Mouse (Mus musculus): ENCODE measurements around the gene Zmat5.

Zmat5 gene

DNA sequence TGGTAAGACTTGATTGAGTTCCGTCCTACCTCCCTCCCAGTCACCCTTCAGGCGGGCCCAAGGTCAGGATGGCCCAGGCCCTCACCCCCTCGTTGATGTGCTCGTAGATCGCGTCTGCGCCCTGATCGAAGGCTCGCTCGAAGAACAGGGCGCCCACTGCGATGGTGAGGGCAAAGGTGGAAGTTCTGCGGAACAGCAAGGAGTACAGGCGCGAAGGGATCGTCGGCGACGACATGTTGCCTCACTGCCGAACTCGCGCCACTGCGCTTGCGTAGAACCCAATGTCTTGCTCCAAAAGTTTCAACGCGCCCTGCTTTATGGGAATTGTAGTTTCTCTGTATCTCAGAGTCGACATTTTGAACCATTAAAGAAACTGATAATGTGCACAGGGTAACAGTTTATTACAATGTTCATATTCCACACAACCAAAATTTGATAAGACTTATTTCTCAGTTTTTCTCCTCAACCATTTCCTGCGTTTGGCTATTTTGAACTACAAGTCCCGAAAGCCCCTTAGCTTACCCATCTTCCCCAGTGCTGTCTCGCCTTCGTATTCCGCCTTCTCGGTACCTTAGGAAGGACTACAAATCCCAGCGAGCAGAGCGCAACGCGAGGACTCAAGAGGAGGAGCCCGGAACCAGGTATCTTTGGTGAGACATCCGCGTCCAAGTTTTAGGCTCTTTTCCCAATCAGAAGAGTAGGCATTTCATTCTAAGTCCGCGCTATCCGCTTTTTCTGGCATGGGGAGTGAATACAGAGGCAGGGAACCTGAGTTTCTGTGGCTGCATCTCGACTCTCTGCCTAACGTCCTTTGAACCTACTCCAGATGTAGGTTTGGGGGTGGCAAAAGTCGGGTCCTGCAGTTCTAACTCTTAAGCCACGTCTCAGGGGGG is at the start of gene Zmat5, which contains the start of gene Uqcr10:
Gene Zmat5, plus strand, starts transcription at position 607 of the 893 bp plus-strand sequence.
Gene Uqcr10, minus strand, starts transcription at position 271 of the 893 bp plus-strand sequence.
- DNase-seq (ENCODE audit: low spot score): peak; percentile 61

DNA sequence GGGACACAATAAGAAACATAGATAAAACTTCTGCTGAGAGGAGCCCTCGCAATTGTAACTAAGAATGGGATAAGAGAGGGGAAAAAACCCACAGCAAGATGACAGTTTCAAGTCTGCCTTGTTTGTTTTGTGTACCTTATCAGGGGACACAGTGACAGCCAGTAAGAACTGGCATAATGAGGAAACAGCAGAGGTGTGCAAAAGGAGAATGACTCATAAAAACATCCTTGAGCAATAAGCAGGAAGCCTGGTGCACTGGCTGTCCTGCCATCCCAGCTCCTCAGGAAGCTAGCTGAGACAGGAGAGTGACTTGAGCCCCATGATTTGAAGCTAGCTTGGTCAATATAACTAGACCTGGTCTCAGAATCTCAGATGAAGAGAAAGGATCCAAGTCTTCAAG is 44.7 kb upstream of the Zmat5 start:
- DNase-seq (ENCODE audit: low spot score): no peak

GRCm38 (mm10) chr11:4660309-4661025 is 44.0 kb upstream of the Zmat5 start:
- DNase-seq (ENCODE audit: low spot score): no peak

DNA sequence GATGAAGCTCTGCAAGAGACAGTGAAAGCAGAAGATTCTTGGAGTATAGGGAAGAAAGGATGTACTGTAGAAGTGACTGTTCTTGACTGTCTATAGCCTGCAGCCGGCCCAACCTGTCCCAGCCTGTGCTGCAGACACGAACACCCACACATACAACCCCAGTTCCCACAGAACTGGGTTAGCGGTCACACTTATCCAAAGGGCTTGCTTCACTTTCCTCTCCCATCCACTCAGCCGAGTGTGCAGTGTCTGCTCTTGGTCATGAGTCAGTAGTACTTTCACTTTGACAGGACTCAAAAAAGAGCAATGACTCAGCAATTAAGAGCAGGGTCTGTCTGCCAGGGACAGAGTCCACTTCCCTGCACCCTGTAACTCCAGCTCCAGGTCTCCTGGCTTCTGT is 43.2 kb upstream of the Zmat5 start:
- no peak for DNase-seq (ENCODE audit: low spot score)

GRCm38 (mm10) chr11:4661871-4662495 is 42.5 kb upstream of the Zmat5 start:
- DNase-seq (ENCODE audit: low spot score): no peak

DNA sequence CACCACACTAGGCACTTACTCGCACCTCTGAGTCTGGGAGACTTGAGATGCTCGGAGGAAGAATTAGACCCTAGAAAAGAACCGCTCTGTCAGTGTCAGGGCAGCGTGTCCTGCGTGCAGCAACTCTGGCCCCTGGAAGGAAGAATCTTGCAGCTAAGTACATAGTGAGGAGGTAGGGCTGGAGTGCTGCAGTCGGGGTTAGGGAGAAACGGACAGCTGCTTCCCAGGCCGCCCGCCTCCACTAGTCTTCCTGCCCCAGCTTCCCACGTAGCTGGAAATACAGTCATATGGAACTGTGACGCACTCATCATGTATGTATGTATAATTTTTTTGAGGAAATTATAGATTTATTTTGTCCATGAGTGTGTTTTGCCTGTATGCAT is 42.0 kb upstream of the Zmat5 start:
- DNase-seq (ENCODE audit: low spot score): no peak

- DNase-seq (ENCODE audit: low spot score): no peak
These were observed 32.7 kb upstream of the Zmat5 start for GRCm38 (mm10) chr11:4671736-4672135.

DNA sequence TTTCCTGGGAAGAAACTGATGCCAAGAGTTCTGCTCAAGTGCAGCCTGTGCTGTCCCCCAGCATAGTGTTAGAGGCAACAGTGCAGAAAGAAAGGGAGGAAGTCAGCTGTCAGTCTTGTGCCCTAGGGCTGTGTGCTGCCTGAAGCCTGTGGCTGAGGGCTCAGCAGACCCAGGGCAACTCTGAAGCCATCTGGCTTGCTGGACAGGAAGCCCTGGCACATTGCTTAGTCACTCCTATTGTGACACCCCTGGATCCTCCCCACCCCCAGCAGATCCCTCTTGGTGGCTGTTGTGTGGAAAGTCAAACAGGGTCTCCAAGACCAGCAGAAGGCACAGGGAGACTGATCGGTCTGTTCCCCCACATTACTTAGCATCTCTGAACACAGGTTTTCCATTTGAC is 29.9 kb upstream of the Zmat5 start:
- DNase-seq (ENCODE audit: low spot score): no peak

GRCm38 (mm10) chr11:4675126-4675562 is 29.3 kb upstream of the Zmat5 start:
- no peak for DNase-seq (ENCODE audit: low spot score)

- no peak for DNase-seq (ENCODE audit: low spot score)
These were observed 28.8 kb upstream of the Zmat5 start for GRCm38 (mm10) chr11:4675693-4676092.

DNA sequence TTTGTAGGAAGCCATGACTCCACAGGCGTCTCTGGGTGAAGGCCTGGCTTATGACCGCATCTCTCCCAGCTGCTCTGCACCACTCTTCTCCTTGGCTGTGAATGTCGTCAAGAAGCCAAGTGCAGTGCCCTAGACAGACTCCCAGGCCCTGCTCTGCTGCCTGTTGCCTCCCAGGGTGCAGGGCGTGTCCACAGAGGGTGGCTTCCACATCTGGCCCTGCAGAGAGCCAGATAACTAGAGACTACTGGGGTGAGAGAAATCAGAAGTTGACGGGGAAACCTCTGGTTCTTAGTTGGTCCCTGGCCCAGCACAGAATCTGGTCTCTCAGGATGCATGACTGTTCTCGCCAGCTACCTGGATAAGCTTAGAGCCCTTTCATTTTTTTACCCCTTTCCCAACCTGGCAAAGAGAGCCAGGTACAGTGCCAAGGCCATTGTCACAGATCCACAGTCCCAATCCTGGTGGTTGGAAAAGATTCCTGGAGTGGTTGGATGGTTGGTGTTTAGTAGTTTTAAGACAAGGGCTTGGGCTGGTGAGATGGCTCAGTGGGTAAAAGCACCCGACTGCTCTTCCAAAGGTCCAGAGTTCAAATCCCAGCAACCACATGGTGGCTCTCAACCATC is 27.1 kb upstream of the Zmat5 start:
- DNase-seq (ENCODE audit: low spot score): no peak

DNA sequence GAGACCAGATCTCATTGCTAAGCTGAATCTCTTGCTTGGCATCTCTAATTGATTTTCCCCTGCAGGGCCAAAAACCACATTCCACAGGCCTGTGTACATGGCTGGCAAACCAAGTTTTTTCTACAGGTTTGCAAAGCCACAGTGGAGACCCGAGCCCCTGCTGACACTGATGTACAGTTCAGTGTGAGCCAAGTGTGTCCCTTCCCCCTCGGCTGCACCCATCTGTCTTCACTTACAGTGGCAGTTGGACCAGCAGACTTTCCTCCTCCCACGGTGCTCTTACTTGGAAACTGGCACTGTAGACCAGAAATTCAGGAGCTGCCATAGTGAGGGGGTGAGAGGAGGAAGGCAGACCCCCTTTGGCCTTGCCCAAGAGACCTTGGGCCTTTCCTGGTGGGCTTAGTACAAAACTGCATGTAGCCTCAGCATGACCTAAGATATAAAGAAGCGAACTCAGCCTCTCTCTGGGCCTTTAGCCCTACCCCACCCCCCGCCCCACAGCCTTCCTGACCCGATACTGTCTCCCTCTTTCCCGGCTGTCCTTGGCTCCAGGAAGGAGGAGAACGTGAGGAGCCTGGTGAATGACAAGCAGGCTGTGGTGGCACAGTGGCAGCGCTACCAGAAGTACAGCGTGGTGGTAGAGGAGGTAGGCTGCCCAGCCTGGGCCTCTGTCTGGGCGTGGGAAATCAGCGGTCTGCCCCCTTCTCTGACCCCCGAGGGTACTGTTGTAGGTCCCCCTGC is 25.6 kb upstream of the Zmat5 start:
- no peak for DNase-seq (ENCODE audit: low spot score)

- DNase-seq (ENCODE audit: low spot score): no peak
These were observed 25.0 kb upstream of the Zmat5 start for GRCm38 (mm10) chr11:4679441-4679832.

DNA sequence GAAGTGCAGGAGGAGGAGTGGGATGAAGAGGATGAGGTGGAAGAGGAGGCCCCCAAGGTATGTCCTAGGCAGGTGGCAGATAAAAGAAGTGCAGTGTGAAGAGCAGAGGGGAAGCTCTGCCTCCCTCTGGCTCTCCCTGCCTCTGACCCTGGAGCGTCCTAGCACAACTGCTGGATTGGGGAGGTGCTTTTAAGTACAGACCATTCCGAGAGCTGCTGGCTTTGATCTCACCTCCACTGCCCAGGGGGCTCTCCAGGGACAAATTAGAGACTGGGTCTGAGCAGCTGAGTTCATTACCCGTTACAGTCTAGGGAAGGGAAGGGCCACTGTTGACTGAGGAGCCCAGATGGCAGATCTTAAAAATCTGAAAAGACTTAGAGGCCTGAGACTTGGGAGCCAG is 24.4 kb upstream of the Zmat5 start:
- DNase-seq (ENCODE audit: low spot score): no peak

- DNase-seq (ENCODE audit: low spot score): no peak
These were observed 21.0 kb upstream of the Zmat5 start for GRCm38 (mm10) chr11:4683516-4683915.

DNA sequence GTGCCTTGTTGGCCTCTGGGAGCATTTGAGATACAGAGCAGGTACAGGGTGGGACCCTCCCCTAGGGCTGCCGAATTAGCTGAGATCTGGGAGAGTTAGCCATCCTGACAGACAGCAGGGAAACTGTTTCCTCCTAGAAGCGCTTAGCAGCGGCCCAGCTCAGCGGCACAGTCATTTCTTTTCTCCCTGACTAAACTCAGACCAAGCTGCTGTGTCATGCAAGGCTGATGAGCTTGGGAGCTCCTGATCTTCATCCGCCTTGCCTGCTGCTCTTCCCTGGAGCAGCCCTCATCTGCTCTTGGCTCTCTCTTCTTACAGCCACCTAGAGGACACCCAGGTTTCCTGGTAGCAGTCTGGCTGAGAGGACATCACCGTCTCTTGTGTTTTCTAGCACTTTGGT is 20.3 kb upstream of the Zmat5 start:
- no peak for DNase-seq (ENCODE audit: low spot score)

GRCm38 (mm10) chr11:4685071-4685470 is 19.4 kb upstream of the Zmat5 start:
- no peak for DNase-seq (ENCODE audit: low spot score)

DNA sequence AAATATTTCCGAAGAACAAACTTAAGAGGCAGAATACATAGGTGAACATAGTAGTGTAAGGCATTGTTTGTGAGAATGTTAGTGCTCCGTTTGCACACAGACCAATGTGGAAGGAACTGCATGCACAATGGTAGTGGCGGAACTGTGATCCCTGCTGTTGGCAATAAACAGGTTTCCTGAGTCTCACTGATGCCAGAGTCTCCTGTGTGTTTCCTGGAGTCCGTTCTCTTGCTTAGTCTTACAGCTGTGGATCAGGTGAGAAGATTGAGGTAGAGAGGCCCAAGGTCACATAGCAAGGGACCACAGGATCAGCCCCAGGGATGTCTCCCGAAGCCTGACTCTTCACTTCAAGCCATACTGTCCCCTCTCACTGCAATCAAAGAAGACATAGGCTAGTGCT is 19.0 kb upstream of the Zmat5 start:
- DNase-seq (ENCODE audit: low spot score): no peak

GRCm38 (mm10) chr11:4687027-4687426 is 17.5 kb upstream of the Zmat5 start:
- DNase-seq (ENCODE audit: low spot score): no peak

DNA sequence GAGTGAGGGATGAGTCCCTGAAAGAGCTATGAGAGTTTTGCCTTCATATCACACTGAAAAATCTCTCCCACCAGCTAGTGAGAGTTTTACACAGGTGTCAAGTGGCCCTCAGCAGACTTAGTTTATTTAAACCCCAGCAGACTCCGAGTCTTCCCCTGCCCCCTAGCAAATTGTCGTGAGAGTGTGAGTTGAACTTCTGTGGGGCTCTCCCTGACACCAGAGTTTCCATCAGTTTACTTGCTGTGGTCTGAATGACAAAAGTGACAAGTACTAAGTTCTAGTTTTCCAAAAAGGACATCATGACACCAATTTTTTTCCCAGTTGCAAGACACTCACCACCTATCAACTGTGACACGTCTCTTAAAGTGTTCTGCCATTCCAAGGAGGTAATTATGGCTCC is 16.6 kb upstream of the Zmat5 start:
- no peak for DNase-seq (ENCODE audit: low spot score)

DNA sequence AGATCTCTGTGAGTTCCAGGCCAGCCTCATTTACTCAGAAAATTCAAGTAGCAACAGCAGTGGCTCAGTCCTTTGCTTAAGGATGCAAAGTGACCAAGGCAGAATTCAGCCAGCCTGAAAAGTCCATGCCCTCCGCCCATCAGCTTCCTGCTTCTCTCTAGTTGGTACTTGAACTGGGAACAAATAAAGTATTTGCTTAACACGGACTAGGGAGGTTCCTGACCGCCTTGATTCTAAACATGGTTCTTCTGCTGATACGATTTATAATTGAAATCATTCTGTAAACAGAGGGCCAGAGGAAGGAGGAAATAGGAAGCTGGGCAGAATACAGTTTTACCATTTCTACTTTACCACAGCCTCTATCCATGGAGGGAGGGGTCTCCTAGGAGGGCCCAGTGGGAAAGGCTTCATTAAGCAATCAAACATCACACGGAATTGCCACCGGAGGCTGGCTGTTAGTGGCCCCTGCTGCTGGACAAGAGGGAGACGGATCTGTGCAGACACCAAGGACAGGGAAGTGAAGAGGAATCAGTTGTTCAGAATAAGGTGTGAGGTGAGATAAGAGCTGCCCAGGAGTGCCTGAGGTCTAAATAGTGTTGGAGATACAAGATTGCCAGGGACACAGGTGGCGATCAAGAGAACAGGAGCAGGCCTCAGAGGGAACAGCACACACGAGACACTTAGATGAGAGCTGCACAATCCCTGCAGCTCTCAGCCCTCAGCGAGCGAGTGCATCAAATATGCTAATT is 15.7 kb upstream of the Zmat5 start:
- DNase-seq (ENCODE audit: low spot score): no peak
